Mouse (Mus musculus) E14TG2a.4 (cell line): ENCODE measurements around the gene Atf1.

Experiments used
- H3K27me3 ChIP-seq: 2 replicates; pipeline ENCODE4 v1.6.1; 2014; ENCODE audit warnings: low read length, control low read depth; ENCODE audit not compliant: insufficient read depth
- H3K36me3 ChIP-seq: 2 replicates; pipeline ENCODE4 v1.6.1; 2014; ENCODE audit warnings: low read length, control low read depth; ENCODE audit not compliant: insufficient read depth
- H3K4me1 ChIP-seq: replicated peaks from 2 replicates; pipeline ENCODE4 v1.6.1; 2014; ENCODE audit warnings: low read depth, low read length, control low read depth
- H3K4me3 ChIP-seq: replicated peaks from 2 replicates; pipeline ENCODE4 v1.5.1; 2014; ENCODE audit warnings: mild to moderate bottlenecking, low read length
- H3K9me3 ChIP-seq: 2 replicates; pipeline ENCODE4 v1.6.1; 2014; ENCODE audit warnings: low read length, control low read depth
- CTCF ChIP-seq: conservative IDR thresholded peaks from 2 replicates; pipeline ENCODE4 v1.5.1; 2014; ENCODE audit warnings: low read length
- NANOG ChIP-seq: IDR thresholded peaks from 2 replicates; pipeline ENCODE4 v1.6.1; 2014; ENCODE audit warnings: borderline replicate concordance, low read length, mixed read lengths
- POU5F1 ChIP-seq: IDR thresholded peaks from 2 replicates; pipeline ENCODE4 v1.6.1; 2014; ENCODE audit warnings: low read length, borderline replicate concordance

Gene Atf1

DNA sequence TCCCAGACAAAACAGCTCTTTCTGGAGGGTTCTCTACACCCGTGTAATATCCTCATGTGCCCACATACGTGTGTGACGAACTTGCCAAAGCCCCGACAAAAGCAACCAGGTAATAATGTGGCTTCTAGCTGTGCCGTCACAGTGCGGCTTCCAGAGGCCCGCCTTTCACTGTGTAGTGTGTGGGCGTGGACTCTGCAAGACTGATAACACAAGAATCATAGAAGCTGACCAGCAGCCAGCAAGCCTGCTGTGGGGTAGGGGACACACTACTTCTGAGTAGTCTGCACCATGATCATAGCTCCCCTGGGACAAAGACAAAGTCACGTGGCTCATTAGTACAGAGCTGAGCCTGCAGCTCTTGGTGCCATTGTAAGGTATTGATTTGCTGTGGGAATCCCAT, 41.4 kb upstream of the Atf1 start:
- Histone ChIP-seq H3K4me3 (no peak overlapping the region), H3K36me3 (peaks cover 79% of the 10 kb centered on the region), H3K4me1 (peaks cover 14% of the 10 kb centered on the region), H3K9me3 (no peaks in the 10 kb centered on the region), H3K27me3 (no peaks in the 10 kb centered on the region)
- TF ChIP-seq CTCF (no peak), POU5F1 (no peak), NANOG (no peak)

- peaks cover 79% of the 10 kb centered on the region for H3K36me3 ChIP-seq
- peaks cover 10% of the 10 kb centered on the region for H3K4me1 ChIP-seq
- no peaks in the 10 kb centered on the region for H3K27me3 ChIP-seq
- H3K4me3 ChIP-seq: no peak overlapping the region
- no peaks in the 10 kb centered on the region for H3K9me3 ChIP-seq
- TF ChIP-seq CTCF (no peak), NANOG (no peak), POU5F1 (no peak)
These were observed 40.5 kb upstream of the Atf1 start for GRCm38 (mm10) chr15:100186882-100187672.

DNA sequence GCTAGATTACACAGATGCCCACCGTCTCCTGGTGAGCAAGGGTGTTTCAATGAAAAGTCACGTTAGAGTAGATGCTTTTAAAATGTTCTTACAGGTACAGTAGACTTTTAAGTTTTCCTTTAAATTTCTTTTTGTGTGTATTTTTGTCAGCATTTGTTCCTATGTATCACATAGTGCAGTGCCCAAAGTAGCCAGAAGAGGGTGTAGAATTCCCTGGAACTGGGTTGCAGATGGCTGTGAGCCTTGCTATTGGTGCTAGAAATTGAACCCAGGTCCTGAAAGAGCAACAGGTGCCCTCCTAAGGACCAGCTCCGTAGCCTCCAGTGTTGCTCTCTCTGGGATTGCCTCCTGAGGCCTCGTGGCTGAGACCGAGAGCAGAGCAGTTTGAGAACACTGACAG, 39.1 kb upstream of the Atf1 start:
- no peaks in the 10 kb centered on the region for H3K27me3 ChIP-seq
- TF ChIP-seq CTCF (peak; percentile 67), NANOG (no peak), POU5F1 (no peak)
- peaks cover 90% of the 10 kb centered on the region for H3K36me3 ChIP-seq
- H3K9me3 ChIP-seq: no peaks in the 10 kb centered on the region
- H3K4me3 ChIP-seq: no peak overlapping the region
- peaks cover 11% of the 10 kb centered on the region; the same call in 1 of the 2 replicates for H3K4me1 ChIP-seq

GRCm38 (mm10) chr15:100188962-100189404, 38.6 kb upstream of the Atf1 start:
- no peak overlapping the region for H3K4me3 ChIP-seq
- peaks cover 90% of the 10 kb centered on the region for H3K36me3 ChIP-seq
- H3K9me3 ChIP-seq: no peaks in the 10 kb centered on the region
- peaks cover 11% of the 10 kb centered on the region; the same call in 1 of the 2 replicates for H3K4me1 ChIP-seq
- H3K27me3 ChIP-seq: no peaks in the 10 kb centered on the region
- TF ChIP-seq NANOG (no peak), CTCF (no peak), POU5F1 (no peak)

DNA sequence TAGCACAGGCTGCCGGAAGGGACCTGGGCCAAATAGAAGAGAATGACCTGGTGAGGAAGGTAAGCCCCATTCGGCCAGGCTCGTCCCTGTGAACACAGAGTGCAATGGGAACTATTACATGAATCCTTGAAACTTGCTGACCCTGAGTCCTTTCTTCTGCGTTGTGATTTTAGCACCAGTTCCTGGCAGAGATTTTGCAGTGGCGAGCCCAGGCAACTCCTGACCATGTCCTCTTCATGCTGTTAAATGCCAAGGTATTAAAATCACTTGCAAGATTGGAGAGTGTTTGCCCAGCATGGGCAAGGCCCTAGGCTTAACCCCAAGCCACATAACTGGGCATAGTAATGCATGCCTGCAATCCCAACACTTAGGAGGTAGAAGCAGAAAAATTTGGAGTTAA, 37.5 kb upstream of the Atf1 start:
- TF ChIP-seq POU5F1 (no peak), CTCF (no peak), NANOG (no peak)

GRCm38 (mm10) chr15:100198983-100199745, 28.5 kb upstream of the Atf1 start:
- H3K27me3 ChIP-seq: no peaks in the 10 kb centered on the region
- no peak overlapping the region for H3K4me3 ChIP-seq
- H3K4me1 ChIP-seq: peaks cover 4% of the 10 kb centered on the region; the same call in 1 of the 2 replicates
- TF ChIP-seq NANOG (no peak), CTCF (no peak; the same call in 1 of the 2 replicates), POU5F1 (no peak)
- H3K9me3 ChIP-seq: no peaks in the 10 kb centered on the region
- H3K36me3 ChIP-seq: peaks cover 79% of the 10 kb centered on the region

More for the DNA sequence above, 37.5 kb upstream of the Atf1 start:
- H3K36me3 ChIP-seq: peaks cover 91% of the 10 kb centered on the region
- H3K4me1 ChIP-seq: peaks cover 11% of the 10 kb centered on the region; the same call in 1 of the 2 replicates
- no peaks in the 10 kb centered on the region for H3K27me3 ChIP-seq
- H3K4me3 ChIP-seq: no peak overlapping the region
- no peaks in the 10 kb centered on the region for H3K9me3 ChIP-seq

GRCm38 (mm10) chr15:100199790-100200189, 27.8 kb upstream of the Atf1 start:
- Histone ChIP-seq H3K4me1 (peaks cover 4% of the 10 kb centered on the region; the same call in 1 of the 2 replicates), H3K36me3 (peaks cover 79% of the 10 kb centered on the region), H3K4me3 (no peak overlapping the region), H3K9me3 (no peaks in the 10 kb centered on the region), H3K27me3 (no peaks in the 10 kb centered on the region)
- TF ChIP-seq NANOG: no peak
- TF ChIP-seq CTCF: no peak
- no peak for TF ChIP-seq POU5F1

GRCm38 (mm10) chr15:100201806-100202205, 25.8 kb upstream of the Atf1 start:
- Histone ChIP-seq H3K4me1 (peaks cover 3% of the 10 kb centered on the region; the same call in 1 of the 2 replicates), H3K36me3 (peaks cover 80% of the 10 kb centered on the region), H3K27me3 (no peaks in the 10 kb centered on the region), H3K4me3 (no peak overlapping the region), H3K9me3 (no peaks in the 10 kb centered on the region)
- no peak for TF ChIP-seq NANOG
- no peak for TF ChIP-seq POU5F1
- no peak for TF ChIP-seq CTCF
